Mouse (Mus musculus) small intestine, adult 2 months (tissue): ENCODE results near the gene Bckdha. TPM values are rescaled to one million over a fixed set of nuclear protein-coding genes. Genes with fewer than 3 reads are reported as not detected.

Experiments used
- H3K27ac ChIP-seq: fragments of 200-500 bp; 2 replicates; pipeline ENCODE4 v1.5.1; 2012; ENCODE audit warnings: low read depth, low read length, control low read depth, inconsistent platforms; ENCODE audit not compliant: insufficient read depth
- H3K27me3 ChIP-seq: fragments of 200-500 bp; 2 replicates; pipeline ENCODE4 v1.6.1; 2012; ENCODE audit warnings: mild to moderate bottlenecking, moderate library complexity, low read length, inconsistent platforms; ENCODE audit not compliant: control insufficient read depth, insufficient read depth
- H3K36me3 ChIP-seq: fragments of 200-500 bp; 2 replicates; pipeline ENCODE4 v1.6.1; 2012; ENCODE audit warnings: mild to moderate bottlenecking, low read length, control low read depth, inconsistent platforms; ENCODE audit not compliant: control insufficient read depth, insufficient read depth
- H3K4me1 ChIP-seq: fragments of 200-500 bp; 2 replicates; pipeline ENCODE4 v1.6.1; 2012; ENCODE audit warnings: low read length, inconsistent platforms, mixed read lengths; ENCODE audit not compliant: control insufficient read depth, insufficient read depth, insufficient read length
- H3K4me3 ChIP-seq: fragments of 200-500 bp; 2 replicates; pipeline ENCODE4 v1.5.1; 2012; ENCODE audit warnings: low read depth, mild to moderate bottlenecking, control low read depth, inconsistent platforms, low read length, moderate library complexity
- CTCF ChIP-seq: fragments of 200-500 bp; IDR thresholded peaks from 2 replicates; pipeline ENCODE4 v1.5.1; 2012; ENCODE audit warnings: low read depth, mild to moderate bottlenecking, control low read depth, inconsistent platforms, low read length, moderate library complexity, mixed read lengths; ENCODE audit not compliant: insufficient replicate concordance, insufficient read length; ENCODE audit errors: extremely low read depth
- POLR2A ChIP-seq: fragments of 200-500 bp; IDR thresholded peaks from 2 replicates; pipeline ENCODE4 v1.6.1; 2012; ENCODE audit warnings: low read depth, mild to moderate bottlenecking, control low read depth, inconsistent platforms, low read length, moderate library complexity
- WGBS: fragments of 180-500 bp; shearing (Covaris S2); methylation state at CpG from one replicate; pipeline ENCODE4 v1.1.7; 2018; 5-methylcytosine and 5-hydroxymethylcytosine counted together
- polyA plus RNA-seq: library from polyadenylated mRNA; depleted of rRNA; stranded (reverse); fragments of >200 nt; gene quantifications from 2 replicates; pipeline ENCODE4 v1.2.3, GENCODE M21; 2012

Bckdha gene
- polyA plus RNA-seq, 1 experiment: 98.5 TPM

DNA sequence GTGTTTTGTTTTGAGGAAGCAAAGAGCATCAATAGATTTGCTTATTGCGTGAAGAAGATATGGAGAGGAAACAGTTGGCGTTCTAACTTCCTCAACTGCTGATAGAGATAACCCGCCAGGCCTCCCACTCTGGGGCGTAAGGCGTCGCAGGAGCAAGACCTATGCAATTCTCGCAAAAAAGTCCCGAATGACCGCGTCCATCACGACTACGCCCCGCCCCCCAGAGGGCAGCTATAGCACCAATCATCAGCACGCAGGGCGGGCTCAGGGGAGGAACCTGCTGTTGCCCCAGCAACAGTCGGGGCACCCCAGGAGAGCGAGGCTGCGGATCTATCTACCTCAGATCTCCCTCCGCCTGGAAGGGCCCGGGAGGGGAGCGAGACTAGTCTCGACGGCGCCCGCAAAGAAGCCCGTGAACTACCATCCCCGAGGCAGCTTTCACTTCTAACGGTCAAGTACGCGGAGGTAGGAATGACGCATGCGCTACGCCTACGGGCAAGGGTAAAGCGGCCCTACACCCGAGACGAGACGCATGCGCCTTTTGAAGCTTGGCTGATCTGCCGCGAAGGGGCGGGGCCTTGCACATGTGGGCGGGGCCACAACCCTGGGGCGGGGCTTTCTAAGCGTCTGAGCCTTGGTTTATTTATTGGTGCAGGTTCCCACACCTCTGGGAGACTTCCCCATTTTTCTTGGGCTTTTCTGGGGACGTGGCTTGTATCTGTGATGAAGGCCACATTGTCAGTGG is 21.9 kb upstream of the Bckdha start, which contains the start of gene B9d2:
Gene B9d2, plus strand, starts transcription at position 267 of the 745 bp plus-strand sequence.
- peak within 1 kb of the TSS; percentile 86 for H3K4me3 ChIP-seq
- no peaks in the 10 kb centered on the region for H3K36me3 ChIP-seq
- TF ChIP-seq CTCF: no peak
- peak; percentile 50 for TF ChIP-seq POLR2A

DNA sequence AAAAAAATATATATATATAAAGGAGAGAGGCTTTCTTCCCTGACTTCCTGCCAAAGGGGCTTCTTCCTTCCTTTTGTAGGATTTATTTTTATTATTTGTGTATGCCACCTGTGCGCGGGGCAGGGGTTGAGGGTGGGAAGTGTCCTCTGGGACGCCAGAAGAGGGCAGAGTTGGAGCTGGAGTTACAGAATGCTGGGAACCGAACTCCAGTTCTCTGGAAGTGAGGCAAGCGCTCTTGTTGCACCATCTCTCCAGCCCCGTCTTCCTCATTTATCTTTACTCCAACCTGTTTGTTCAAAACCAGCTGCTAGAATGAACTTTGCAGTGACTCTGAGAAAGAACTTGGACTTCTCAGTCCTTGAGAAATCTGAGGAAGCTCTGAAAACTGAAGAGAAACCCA is 21.2 kb upstream of the Bckdha start:
- Histone ChIP-seq H3K4me1 (peaks cover 13% of the 10 kb centered on the region), H3K36me3 (no peaks in the 10 kb centered on the region), H3K4me3 (no peak overlapping the region), H3K27ac (peak overlapping the region; percentile 92), H3K27me3 (peaks cover 7% of the 10 kb centered on the region)
- WGBS: 7% methylated on average over 6 of the region's 6 CpGs
- TF ChIP-seq CTCF (no peak), POLR2A (no peak)

More for the DNA sequence above, 21.9 kb upstream of the Bckdha start, which contains the start of gene B9d2:
- no peaks in the 10 kb centered on the region for H3K27me3 ChIP-seq
- peaks cover 12% of the 10 kb centered on the region for H3K4me1 ChIP-seq
- peak within 1 kb of the TSS; percentile 92 for H3K27ac ChIP-seq
- WGBS: under 1% methylated on average over 46 of the region's 46 CpGs

DNA sequence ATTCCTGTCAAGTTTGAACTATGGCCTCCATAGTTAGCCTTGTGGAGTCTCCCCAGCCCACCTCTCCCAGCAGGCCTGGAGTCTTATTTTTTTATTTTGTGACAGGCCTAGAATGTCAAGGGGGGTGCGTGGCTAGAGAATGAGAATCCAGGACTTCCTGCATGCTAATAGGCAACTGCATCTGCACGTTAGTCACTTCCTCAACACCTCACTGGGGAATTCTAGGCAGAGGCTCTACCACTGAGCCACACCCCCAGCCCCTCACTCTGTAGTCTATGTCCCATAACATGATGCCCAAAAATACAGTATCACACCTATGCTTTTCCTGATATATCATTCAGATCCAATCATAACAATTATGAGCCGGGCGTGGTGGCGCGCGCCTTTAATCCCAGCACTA is 18.2 kb upstream of the Bckdha start:
- Histone ChIP-seq H3K4me1 (peaks cover 10% of the 10 kb centered on the region), H3K36me3 (no peaks in the 10 kb centered on the region), H3K4me3 (no peak overlapping the region), H3K27ac (no peak overlapping the region), H3K27me3 (peaks cover 15% of the 10 kb centered on the region)
- TF ChIP-seq POLR2A (no peak), CTCF (no peak)
- 90% methylated on average over 7 of the region's 7 CpGs for WGBS

DNA sequence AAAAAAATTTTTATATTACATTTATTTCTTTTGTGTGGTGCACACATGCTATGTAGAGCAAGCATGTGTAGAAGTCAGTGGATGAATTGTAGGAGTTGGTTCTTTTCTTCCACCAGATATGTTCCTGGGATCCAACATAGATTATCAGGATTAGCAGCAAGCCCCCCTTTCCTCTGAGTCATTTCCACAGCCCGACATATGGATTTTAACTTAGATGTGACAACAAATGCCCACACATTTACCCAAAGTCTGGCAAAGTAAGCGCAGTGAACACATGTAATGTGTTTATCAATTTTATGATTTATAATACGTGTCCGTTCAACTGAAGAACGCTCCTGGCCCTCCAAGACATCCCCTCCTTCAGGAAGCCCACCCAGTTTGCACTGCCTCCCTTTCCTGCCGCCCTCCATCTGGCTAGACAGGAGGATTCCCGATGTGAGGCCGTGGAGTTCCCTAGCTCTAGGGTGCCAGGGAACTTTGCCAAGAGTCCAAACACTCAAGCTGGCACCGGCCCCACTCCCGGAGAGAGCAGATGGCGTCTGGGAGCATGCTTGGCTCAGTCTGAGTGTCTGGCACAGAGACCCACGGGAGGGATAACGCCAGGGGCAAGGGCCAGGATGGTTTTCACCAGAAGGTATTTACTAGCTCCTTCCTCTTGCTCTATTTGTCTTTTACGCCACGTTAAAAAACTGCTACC is 17.5 kb upstream of the Bckdha start:
- Histone ChIP-seq H3K4me1 (peaks cover 7% of the 10 kb centered on the region), H3K4me3 (no peak overlapping the region), H3K36me3 (no peaks in the 10 kb centered on the region), H3K27ac (no peak overlapping the region), H3K27me3 (peaks cover 15% of the 10 kb centered on the region)
- 17% methylated on average over 15 of the region's 15 CpGs for WGBS
- TF ChIP-seq CTCF: no peak
- no peak for TF ChIP-seq POLR2A

DNA sequence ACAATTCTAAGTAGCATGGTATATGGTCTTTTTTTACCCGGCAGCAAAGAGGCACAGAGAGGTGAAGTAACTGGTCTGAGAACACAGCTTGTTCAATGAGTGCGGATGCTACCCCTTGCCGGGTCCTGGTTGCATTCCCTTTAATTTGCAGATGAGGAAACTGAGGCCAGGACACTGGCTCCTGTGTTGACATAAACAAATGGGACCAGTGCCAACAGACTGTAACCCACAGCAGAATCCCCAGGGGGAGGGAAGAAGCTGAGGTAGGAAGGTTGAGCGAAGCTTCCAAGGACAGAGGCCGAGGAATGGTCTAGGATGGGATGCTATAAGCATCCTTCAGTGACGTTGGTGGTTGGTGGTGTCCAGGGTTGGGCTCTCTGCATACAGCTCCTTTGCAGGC is 16.6 kb upstream of the Bckdha start:
- Histone ChIP-seq H3K36me3 (no peaks in the 10 kb centered on the region), H3K27ac (no peak overlapping the region), H3K4me1 (peaks cover 7% of the 10 kb centered on the region), H3K4me3 (no peak overlapping the region), H3K27me3 (peaks cover 15% of the 10 kb centered on the region)
- TF ChIP-seq POLR2A (no peak), CTCF (no peak)
- WGBS: 51% methylated on average over 6 of the region's 6 CpGs

DNA sequence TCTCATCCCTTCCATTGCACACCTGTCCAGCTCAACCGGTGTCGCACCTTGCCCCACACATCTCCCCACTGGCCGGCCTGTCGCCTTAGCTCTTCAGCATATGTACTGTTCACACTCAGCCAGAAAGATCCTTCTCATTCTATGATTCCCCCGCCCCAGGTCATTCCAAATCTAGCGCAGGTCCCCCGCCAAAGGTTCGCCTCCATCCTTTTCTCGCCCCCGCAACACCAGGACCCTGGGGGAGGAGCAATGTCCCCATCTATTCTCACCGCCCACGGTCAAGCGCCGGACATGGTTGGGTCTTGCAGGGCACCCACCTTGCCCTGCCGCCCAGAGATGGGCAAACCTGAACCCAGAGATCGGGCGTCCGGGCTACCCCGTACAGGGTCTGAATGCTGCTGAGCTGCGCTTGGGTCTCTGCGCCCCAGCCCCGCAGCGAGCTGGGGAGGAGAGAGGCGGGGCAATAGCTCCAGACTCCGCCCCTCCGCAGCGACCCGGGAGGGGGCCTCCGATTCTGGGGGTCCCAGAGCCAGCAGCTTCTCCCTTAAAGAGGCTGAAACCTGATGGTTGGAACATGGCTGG is 16.0 kb upstream of the Bckdha start, which contains the start of gene Tmem91:
Gene Tmem91, minus strand, starts transcription at position 448 of the 582 bp plus-strand sequence.
- TF ChIP-seq CTCF (no peak), POLR2A (no peak)
- no peaks in the 10 kb centered on the region for H3K36me3 ChIP-seq
- peaks cover 15% of the 10 kb centered on the region for H3K27me3 ChIP-seq
- H3K4me1 ChIP-seq: peaks cover 7% of the 10 kb centered on the region
- H3K4me3 ChIP-seq: peak within 1 kb of the TSS; percentile 36
- WGBS: 2% methylated on average over 29 of the region's 29 CpGs
- no peak within 1 kb of the TSS for H3K27ac ChIP-seq

DNA sequence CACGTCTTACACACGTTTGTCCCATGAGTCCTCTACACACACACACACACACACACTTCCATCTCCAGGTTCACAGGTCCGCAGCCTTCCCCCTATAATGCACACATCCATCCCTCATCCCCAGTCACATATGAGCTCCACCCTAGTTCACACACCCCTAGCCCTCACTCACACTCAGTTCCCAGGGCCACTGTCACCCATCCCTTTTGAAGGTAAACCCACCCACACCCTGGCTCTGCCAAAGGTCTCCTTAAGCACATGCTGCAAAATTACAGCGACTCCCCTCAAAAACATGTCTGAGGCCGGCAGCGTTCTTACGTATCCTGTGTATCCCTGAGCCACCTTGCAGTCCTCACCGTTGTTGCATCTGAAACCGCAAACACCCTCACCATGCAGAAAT is 15.5 kb upstream of the Bckdha start:
- H3K4me1 ChIP-seq: peaks cover 7% of the 10 kb centered on the region
- H3K4me3 ChIP-seq: peak overlapping the region; percentile 36; the same call in 1 of the 2 replicates
- TF ChIP-seq POLR2A: no peak
- no peak for TF ChIP-seq CTCF
- H3K36me3 ChIP-seq: no peaks in the 10 kb centered on the region
- H3K27me3 ChIP-seq: peaks cover 15% of the 10 kb centered on the region
- 15% methylated on average over 9 of the region's 9 CpGs for WGBS
- no peak overlapping the region for H3K27ac ChIP-seq
